Mouse (Mus musculus): ENCODE data around the gene Wnt3. TPM values are rescaled to one million over a fixed set of nuclear protein-coding genes. Genes with fewer than 3 reads are reported as not detected.

The Wnt3 gene
- polyA plus RNA-seq, 1 experiment from 2014 or later = 5.3 TPM

- no peak for ATAC-seq (replicated peaks; ENCODE audit: insufficient number of reproducible peaks, low FRiP score, low TSS enrichment, low read depth)
- H3K4me2 ChIP-seq (ENCODE audit: low read depth, low read length) = no peak overlapping the region
- H3K27ac ChIP-seq (replicated peaks; ENCODE audit: low read depth, low read length) = no peak overlapping the region
- WGBS = 83% methylated on average over 4 of the region's 4 CpGs
- no peaks in the 10 kb centered on the region for H3K36me3 ChIP-seq (replicated peaks; ENCODE audit: control insufficient read depth, insufficient read depth, low read depth, low read length)
- H3K27me3 ChIP-seq (ENCODE audit: control insufficient read depth, insufficient read depth, low read length) = no peaks in the 10 kb centered on the region
- no peak overlapping the region for H3K4me3 ChIP-seq (ENCODE audit: low read depth, low read length)
- no peak overlapping the region for H3K9ac ChIP-seq (replicated peaks; ENCODE audit: low read length)
- no peaks in the 10 kb centered on the region for H3K4me1 ChIP-seq (ENCODE audit: control insufficient read depth, insufficient read depth, low read length)
- no peak for DNase-seq (ENCODE audit: low spot score)
- H3K9me3 ChIP-seq (replicated peaks; ENCODE audit: control insufficient read depth, low read length) = no peaks in the 10 kb centered on the region
These were observed 56.0 kb downstream of the Wnt3 start for GRCm38 (mm10) chr11:103829956-103830355.

GRCm38 (mm10) chr11:103830476-103830875, 56.5 kb downstream of the Wnt3 start:
- DNase-seq (ENCODE audit: low spot score) (no peak), ATAC-seq (replicated peaks; ENCODE audit: insufficient number of reproducible peaks, low FRiP score, low TSS enrichment, low read depth) (no peak)
- no peak overlapping the region for H3K27ac ChIP-seq (replicated peaks; ENCODE audit: low read depth, low read length)
- H3K9ac ChIP-seq (replicated peaks; ENCODE audit: low read length) = no peak overlapping the region
- WGBS = 87% methylated on average over 9 of the region's 9 CpGs
- H3K4me1 ChIP-seq (ENCODE audit: control insufficient read depth, insufficient read depth, low read length) = no peaks in the 10 kb centered on the region
- H3K4me2 ChIP-seq (ENCODE audit: low read depth, low read length) = no peak overlapping the region
- H3K4me3 ChIP-seq (ENCODE audit: low read depth, low read length) = no peak overlapping the region
- H3K36me3 ChIP-seq (replicated peaks; ENCODE audit: control insufficient read depth, insufficient read depth, low read depth, low read length) = no peaks in the 10 kb centered on the region
- H3K9me3 ChIP-seq (replicated peaks; ENCODE audit: control insufficient read depth, low read length) = no peaks in the 10 kb centered on the region
- no peaks in the 10 kb centered on the region for H3K27me3 ChIP-seq (ENCODE audit: control insufficient read depth, insufficient read depth, low read length)

- WGBS = 88% methylated on average over 3 of the region's 3 CpGs
- no peak for ATAC-seq (replicated peaks; ENCODE audit: insufficient number of reproducible peaks, low FRiP score, low TSS enrichment, low read depth)
- Histone ChIP-seq H3K9ac (replicated peaks; ENCODE audit: low read length) (no peak overlapping the region), H3K36me3 (replicated peaks; ENCODE audit: control insufficient read depth, insufficient read depth, low read depth, low read length) (no peaks in the 10 kb centered on the region), H3K27me3 (ENCODE audit: control insufficient read depth, insufficient read depth, low read length) (no peaks in the 10 kb centered on the region), H3K4me2 (ENCODE audit: low read depth, low read length) (no peak overlapping the region), H3K27ac (replicated peaks; ENCODE audit: low read depth, low read length) (no peak overlapping the region), H3K4me1 (ENCODE audit: control insufficient read depth, insufficient read depth, low read length) (no peaks in the 10 kb centered on the region), H3K9me3 (replicated peaks; ENCODE audit: control insufficient read depth, low read length) (no peaks in the 10 kb centered on the region), H3K4me3 (ENCODE audit: low read depth, low read length) (no peak overlapping the region)
- no peak for DNase-seq (ENCODE audit: low spot score)
These were observed 57.8 kb downstream of the Wnt3 start for GRCm38 (mm10) chr11:103831766-103832165.

- H3K9ac ChIP-seq (replicated peaks; ENCODE audit: low read length) = no peak overlapping the region
- no peaks in the 10 kb centered on the region for H3K9me3 ChIP-seq (replicated peaks; ENCODE audit: control insufficient read depth, low read length)
- H3K27me3 ChIP-seq (ENCODE audit: control insufficient read depth, insufficient read depth, low read length) = no peaks in the 10 kb centered on the region
- DNase-seq (ENCODE audit: low spot score) (no peak), ATAC-seq (replicated peaks; ENCODE audit: insufficient number of reproducible peaks, low FRiP score, low TSS enrichment, low read depth) (no peak)
- 77% methylated on average over 4 of the region's 4 CpGs for WGBS
- no peaks in the 10 kb centered on the region for H3K4me1 ChIP-seq (ENCODE audit: control insufficient read depth, insufficient read depth, low read length)
- H3K4me2 ChIP-seq (ENCODE audit: low read depth, low read length) = no peak overlapping the region
- H3K4me3 ChIP-seq (ENCODE audit: low read depth, low read length) = no peak overlapping the region
- H3K27ac ChIP-seq (replicated peaks; ENCODE audit: low read depth, low read length) = no peak overlapping the region
- H3K36me3 ChIP-seq (replicated peaks; ENCODE audit: control insufficient read depth, insufficient read depth, low read depth, low read length) = no peaks in the 10 kb centered on the region
These were observed 58.4 kb downstream of the Wnt3 start for GRCm38 (mm10) chr11:103832331-103832730.

GRCm38 (mm10) chr11:103838955-103839354, 65.0 kb downstream of the Wnt3 start:
- WGBS = 77% methylated on average over 2 of the region's 2 CpGs

GRCm38 (mm10) chr11:103840834-103841233, 66.9 kb downstream of the Wnt3 start:
- H3K27ac ChIP-seq (replicated peaks; ENCODE audit: low read depth, low read length) = no peak overlapping the region
- no peaks in the 10 kb centered on the region for H3K27me3 ChIP-seq (ENCODE audit: control insufficient read depth, insufficient read depth, low read length)
- 6% methylated on average over 11 of the region's 11 CpGs for WGBS
- H3K9me3 ChIP-seq (replicated peaks; ENCODE audit: control insufficient read depth, low read length) = no peaks in the 10 kb centered on the region
- no peaks in the 10 kb centered on the region for H3K36me3 ChIP-seq (replicated peaks; ENCODE audit: control insufficient read depth, insufficient read depth, low read depth, low read length)
- 0 out of 2 replicates have a peak overlapping the region, but pooled peaks have one; percentile 2 for H3K9ac ChIP-seq (replicated peaks; ENCODE audit: low read length)
- H3K4me3 ChIP-seq (ENCODE audit: low read depth, low read length) = no peak overlapping the region
- peak overlapping the region; percentile 21 for H3K4me2 ChIP-seq (ENCODE audit: low read depth, low read length)
- ATAC-seq (replicated peaks; ENCODE audit: insufficient number of reproducible peaks, low FRiP score, low TSS enrichment, low read depth) = no peak; the same call in 1 of the 2 replicates
- H3K4me1 ChIP-seq (ENCODE audit: control insufficient read depth, insufficient read depth, low read length) = 0 out of 2 replicates have a peak, but pooled peaks cover 2% of the 10 kb centered on the region
- DNase-seq (ENCODE audit: low spot score) = peak; percentile 75

More at GRCm38 (mm10) chr11:103838955-103839354, 65.0 kb downstream of the Wnt3 start:
- 0 out of 2 replicates have a peak, but pooled peaks cover 2% of the 10 kb centered on the region for H3K4me1 ChIP-seq (ENCODE audit: control insufficient read depth, insufficient read depth, low read length)
- no peak for ATAC-seq (replicated peaks; ENCODE audit: insufficient number of reproducible peaks, low FRiP score, low TSS enrichment, low read depth)
- no peak overlapping the region for H3K4me3 ChIP-seq (ENCODE audit: low read depth, low read length)
- no peaks in the 10 kb centered on the region for H3K36me3 ChIP-seq (replicated peaks; ENCODE audit: control insufficient read depth, insufficient read depth, low read depth, low read length)
- no peak for DNase-seq (ENCODE audit: low spot score)
- no peak overlapping the region for H3K4me2 ChIP-seq (ENCODE audit: low read depth, low read length)
- H3K27me3 ChIP-seq (ENCODE audit: control insufficient read depth, insufficient read depth, low read length) = no peaks in the 10 kb centered on the region
- no peaks in the 10 kb centered on the region for H3K9me3 ChIP-seq (replicated peaks; ENCODE audit: control insufficient read depth, low read length)
- H3K9ac ChIP-seq (replicated peaks; ENCODE audit: low read length) = no peak overlapping the region
- H3K27ac ChIP-seq (replicated peaks; ENCODE audit: low read depth, low read length) = no peak overlapping the region

GRCm38 (mm10) chr11:103848287-103848686, 74.3 kb downstream of the Wnt3 start:
- Histone ChIP-seq H3K4me1 (ENCODE audit: control insufficient read depth, insufficient read depth, low read length) (no peaks in the 10 kb centered on the region), H3K4me2 (ENCODE audit: low read depth, low read length) (no peak overlapping the region), H3K27ac (replicated peaks; ENCODE audit: low read depth, low read length) (no peak overlapping the region), H3K4me3 (ENCODE audit: low read depth, low read length) (no peak overlapping the region), H3K36me3 (replicated peaks; ENCODE audit: control insufficient read depth, insufficient read depth, low read depth, low read length) (no peaks in the 10 kb centered on the region), H3K27me3 (ENCODE audit: control insufficient read depth, insufficient read depth, low read length) (no peaks in the 10 kb centered on the region), H3K9ac (replicated peaks; ENCODE audit: low read length) (no peak overlapping the region), H3K9me3 (replicated peaks; ENCODE audit: control insufficient read depth, low read length) (no peaks in the 10 kb centered on the region)
- ATAC-seq (replicated peaks; ENCODE audit: insufficient number of reproducible peaks, low FRiP score, low TSS enrichment, low read depth) = no peak
- no peak for DNase-seq (ENCODE audit: low spot score)
- 86% methylated on average over 11 of the region's 11 CpGs for WGBS

GRCm38 (mm10) chr11:103852590-103853283, 78.8 kb downstream of the Wnt3 start:
- Histone ChIP-seq H3K27me3 (ENCODE audit: control insufficient read depth, insufficient read depth, low read length) (no peaks in the 10 kb centered on the region), H3K27ac (replicated peaks; ENCODE audit: low read depth, low read length) (no peak overlapping the region), H3K9ac (replicated peaks; ENCODE audit: low read length) (no peak overlapping the region), H3K4me3 (ENCODE audit: low read depth, low read length) (no peak overlapping the region), H3K4me2 (ENCODE audit: low read depth, low read length) (no peak overlapping the region), H3K9me3 (replicated peaks; ENCODE audit: control insufficient read depth, low read length) (no peaks in the 10 kb centered on the region), H3K4me1 (ENCODE audit: control insufficient read depth, insufficient read depth, low read length) (no peaks in the 10 kb centered on the region), H3K36me3 (replicated peaks; ENCODE audit: control insufficient read depth, insufficient read depth, low read depth, low read length) (no peaks in the 10 kb centered on the region)
- ATAC-seq (replicated peaks; ENCODE audit: insufficient number of reproducible peaks, low FRiP score, low TSS enrichment, low read depth) = no peak
- no peak for DNase-seq (ENCODE audit: low spot score)
- 64% methylated on average over 16 of the region's 16 CpGs for WGBS

Measured in embryonic facial prominence, embryonic 11.5 days (tissue).